ENCODE assay signal across 20 mouse cellular contexts in genomic region chr14:57657500-57657899, GRCm38 (mm10). TPM values are rescaled to one million over a fixed set of nuclear protein-coding genes. Genes with fewer than 3 reads are reported as not detected.
A peak's percentile ranks its signal among the peaks of the same experiment; 100 is the strongest.
DNase-seq lines count a peak whose midpoint lies in the region; ATAC-seq lines count a peak whose summit lies in the region.
"Had no signal": no experiment of that assay in that cellular context is flagged by ENCODE, and none has a peak within 500 bp of the region (broad histone marks: within the 10 kb centered on the region; RNA-seq: fewer than 3 reads in every experiment).

No protein-coding gene starts in this region.

- peak; percentile 39 for DNase-seq in CD4-positive helper T cell, adult 2 months (ENCODE audit: low read depth, low spot score)
- no peak for DNase-seq in left cerebral cortex, adult 9 months (ENCODE audit: low spot score in 2 of 2)
- DNase-seq in adrenal gland, adult 8-10 months = no peak
- DNase-seq: adrenal gland, postnatal 10 days; adrenal gland, postnatal 25 days; B cell, adult 2 months; cerebellum, adult 11 months; cerebellum, adult 18-20 months; cerebellum, adult 8-10 months; cerebellum, adult 9-11 months; cerebellum, postnatal 14 days; cerebellum, postnatal 36 days; embryo, embryonic 11 days; forebrain, postnatal 0 days had no signal

- ATAC-seq in erythroblast, adult 5-6 weeks (replicated peaks; ENCODE audit: low FRiP score, poor library complexity, severe bottlenecking) = 0 out of 2 replicates have a peak, but pooled peaks have one; percentile 50
- ATAC-seq in inflammation-experienced regulatory T-cells, adult 6 months = peak; percentile 42
- ATAC-seq: activated CD4-positive, CD25-positive, alpha-beta regulatory T cell, adult 4 months; forebrain, embryonic 13.5 days; forebrain, embryonic 15.5 days; forebrain, postnatal 0 days; Patski had no signal

RNA-seq across cellular contexts. Expression of gene Xpo4, which starts 7.7 kb away (rescaled TPM):
- total RNA-seq in erythroblast, adult 5-6 weeks (2015; ENCODE audit: low replicate concordance) = 13.1 and 15.7 TPM in 2 replicates
- total RNA-seq in erythroblast, adult 5-6 weeks (2017; ENCODE audit: low replicate concordance) = 26.1 and 51.7 TPM in 2 replicates
- 10 to 100 TPM; 24.6 to 32.2 (median 29.7) TPM for polyA plus RNA-seq in inflammation-experienced regulatory T-cells, adult 6 months (2017; shearing (Covaris generic))
- 10 to 100 TPM; 35.7 to 45.2 (median 38.1) TPM for total RNA-seq in adrenal gland, adult 8-10 months (2022)
